Mouse (Mus musculus) midbrain, embryonic 16.5 days (tissue): Measurements from ENCODE around the gene Tent2. TPM values are rescaled to one million over a fixed set of nuclear protein-coding genes. Genes with fewer than 3 reads are reported as not detected.
A peak's percentile ranks its signal among the peaks of the same experiment; 100 is the strongest.

ENCODE experiments used
- ATAC-seq: fragments of 200-750 bp; cut with Nextera tagmentation; 2 replicates; pipeline ENCODE4 v1.8.0; 2017; ENCODE audit warnings: moderate TSS enrichment
- H3K27ac ChIP-seq: fragments of 300-500 bp; sonication (generic); 2 replicates; pipeline ENCODE4 v1.5.1; 2014; ENCODE audit warnings: mild to moderate bottlenecking, low read length, mixed read lengths
- H3K27me3 ChIP-seq: fragments of 300-500 bp; sonication (generic); 2 replicates; pipeline ENCODE4 v1.6.1; 2014; ENCODE audit warnings: low read depth, low read length, mixed read lengths; ENCODE audit not compliant: control insufficient read depth, insufficient read depth
- H3K36me3 ChIP-seq: fragments of 300-500 bp; sonication (generic); 2 replicates; pipeline ENCODE4 v1.6.1; 2014; ENCODE audit warnings: mild to moderate bottlenecking, low read length, moderate library complexity, mixed read lengths; ENCODE audit not compliant: control insufficient read depth, insufficient read depth
- H3K4me1 ChIP-seq: fragments of 300-500 bp; sonication (generic); 2 replicates; pipeline ENCODE4 v1.6.1; 2014; ENCODE audit warnings: mild to moderate bottlenecking, low read length, mixed read lengths; ENCODE audit not compliant: control insufficient read depth, insufficient read depth
- H3K4me2 ChIP-seq: fragments of 300-500 bp; sonication (generic); 2 replicates; pipeline ENCODE4 v1.6.1; 2014; ENCODE audit warnings: mild to moderate bottlenecking, low read length, mixed read lengths
- H3K4me3 ChIP-seq: fragments of 300-500 bp; sonication (generic); 2 replicates; pipeline ENCODE4 v1.5.1; 2014; ENCODE audit warnings: low read depth, mild to moderate bottlenecking, low read length, moderate library complexity, mixed read lengths
- H3K9ac ChIP-seq: fragments of 300-500 bp; sonication (generic); 2 replicates; pipeline ENCODE4 v1.6.1; 2014; ENCODE audit warnings: low read depth, low read length, mixed read lengths
- H3K9me3 ChIP-seq: fragments of 300-500 bp; sonication (generic); replicated peaks from 2 replicates; pipeline ENCODE4 v1.6.1; 2014; ENCODE audit warnings: mild to moderate bottlenecking, low read length, mixed read lengths; ENCODE audit not compliant: control insufficient read depth, poor library complexity, severe bottlenecking
- whole genome bisulfite sequencing: fragments of 180-500 bp; shearing (Covaris S2); extraction: QIAGEN DNeasy Blood & Tissue Kit; methylation state at CpG from one replicate; pipeline ENCODE4 v1.1.7; 2014; 5-methylcytosine and 5-hydroxymethylcytosine counted together
- polyA plus RNA-seq: library from polyadenylated mRNA; unstranded; fragments of >200 nt; fragmentation: Nextera tagmentation; extraction: Ambion mirVana; gene quantifications from 2 replicates; pipeline ENCODE4 v1.2.1, GENCODE M21; 2015

Tent2 gene
- polyA plus RNA-seq, 1 experiment from 2014 or later, result 32.9 TPM

DNA sequence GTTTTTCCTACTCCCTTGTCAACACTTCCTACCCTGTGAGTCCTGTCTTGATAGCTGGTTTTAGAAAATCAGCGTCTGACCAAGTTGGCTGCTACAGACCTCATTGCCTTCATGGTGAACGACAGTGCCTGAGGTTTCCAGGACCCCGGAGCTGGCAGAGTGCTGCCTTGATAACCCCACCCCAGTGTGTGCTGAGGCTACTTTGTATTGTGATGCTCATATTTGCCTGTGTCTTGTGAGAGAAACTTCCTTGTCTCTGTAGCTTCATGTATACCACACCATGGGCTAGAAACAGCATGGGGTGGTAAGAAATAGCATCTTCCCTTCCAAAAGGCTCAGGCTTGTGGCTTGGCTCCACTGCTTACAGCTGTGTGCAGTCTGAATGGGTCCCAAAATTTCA lies 61.5 kb downstream of the Tent2 start:
- Histone ChIP-seq H3K9ac (no peak overlapping the region), H3K27ac (no peak overlapping the region), H3K4me1 (no peaks in the 10 kb centered on the region), H3K27me3 (no peaks in the 10 kb centered on the region), H3K4me3 (no peak overlapping the region), H3K36me3 (no peaks in the 10 kb centered on the region), H3K4me2 (no peak overlapping the region), H3K9me3 (no peaks in the 10 kb centered on the region)
- no peak for ATAC-seq
- WGBS, result 94% methylated on average over 3 of the region's 3 CpGs

DNA sequence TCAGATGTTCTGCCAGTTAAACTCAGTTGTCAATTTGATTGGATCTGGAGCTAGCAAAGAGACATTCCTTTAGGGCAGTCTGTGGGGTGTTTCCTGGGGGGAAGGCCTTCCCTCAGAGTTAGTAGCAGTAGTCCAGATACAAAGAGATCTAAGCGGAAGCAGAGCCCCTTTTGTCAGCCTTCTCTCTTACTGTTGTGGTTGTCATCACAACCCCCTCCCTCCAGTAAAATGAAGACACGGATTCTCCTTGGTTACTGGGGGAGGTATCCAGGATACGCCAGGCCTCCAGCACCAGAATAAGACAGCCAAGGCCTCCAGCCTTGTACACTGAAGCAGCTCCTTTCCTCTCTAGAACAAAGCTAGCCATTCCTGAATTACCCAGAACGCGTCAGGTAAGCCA lies 63.2 kb downstream of the Tent2 start:
- H3K4me2 ChIP-seq, result no peak overlapping the region
- H3K36me3 ChIP-seq, result no peaks in the 10 kb centered on the region
- H3K9me3 ChIP-seq, result no peaks in the 10 kb centered on the region
- 39% methylated on average over 5 of the region's 5 CpGs for WGBS
- no peaks in the 10 kb centered on the region for H3K27me3 ChIP-seq
- H3K4me1 ChIP-seq, result no peaks in the 10 kb centered on the region
- no peak overlapping the region for H3K27ac ChIP-seq
- peak; percentile 67; the same call in 1 of the 2 replicates for ATAC-seq
- no peak overlapping the region for H3K9ac ChIP-seq
- H3K4me3 ChIP-seq, result no peak overlapping the region

DNA sequence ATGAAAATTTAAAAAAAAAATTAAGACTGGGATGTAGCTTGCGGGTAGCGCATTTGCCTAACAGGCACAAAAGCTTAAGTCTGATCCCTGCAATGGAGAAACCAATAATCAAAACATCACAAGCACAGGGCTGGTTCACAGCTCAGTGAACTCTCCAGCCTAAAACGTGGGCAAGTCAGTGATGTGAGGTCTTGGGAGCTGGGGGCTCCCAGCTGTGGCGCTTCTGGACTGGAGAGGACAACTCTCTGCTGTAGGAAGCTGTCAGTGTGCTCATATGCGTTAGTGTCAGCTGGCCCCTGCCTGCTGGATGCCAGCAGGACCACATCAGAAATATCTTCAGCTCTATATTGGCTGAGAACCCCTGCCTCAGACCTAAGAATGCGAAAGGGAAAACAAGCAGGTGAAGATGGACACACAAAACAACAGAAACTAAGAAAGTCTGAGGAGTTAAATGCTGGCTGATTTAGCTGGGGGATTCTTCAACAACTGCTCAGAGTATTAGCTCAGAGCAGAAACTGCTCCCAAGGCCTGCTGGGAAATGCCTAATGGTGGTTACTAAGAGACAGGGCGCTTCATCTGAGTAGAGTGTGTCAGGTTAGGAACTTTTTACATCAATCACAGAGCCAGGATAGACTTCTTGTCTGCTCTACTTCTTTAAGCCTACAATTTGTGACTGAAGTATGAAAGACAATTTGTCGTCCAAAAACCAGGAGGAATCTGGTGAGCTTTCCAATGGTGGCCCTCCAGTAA lies 63.9 kb downstream of the Tent2 start:
- Histone ChIP-seq H3K4me2 (no peak overlapping the region), H3K9me3 (no peaks in the 10 kb centered on the region), H3K27me3 (no peaks in the 10 kb centered on the region), H3K9ac (no peak overlapping the region), H3K36me3 (no peaks in the 10 kb centered on the region), H3K27ac (peak overlapping the region; percentile 18), H3K4me3 (no peak overlapping the region), H3K4me1 (no peaks in the 10 kb centered on the region)
- WGBS, result 63% methylated on average over 8 of the region's 8 CpGs
- ATAC-seq, result 0 out of 2 replicates have a peak, but pooled peaks have one; percentile 58

DNA sequence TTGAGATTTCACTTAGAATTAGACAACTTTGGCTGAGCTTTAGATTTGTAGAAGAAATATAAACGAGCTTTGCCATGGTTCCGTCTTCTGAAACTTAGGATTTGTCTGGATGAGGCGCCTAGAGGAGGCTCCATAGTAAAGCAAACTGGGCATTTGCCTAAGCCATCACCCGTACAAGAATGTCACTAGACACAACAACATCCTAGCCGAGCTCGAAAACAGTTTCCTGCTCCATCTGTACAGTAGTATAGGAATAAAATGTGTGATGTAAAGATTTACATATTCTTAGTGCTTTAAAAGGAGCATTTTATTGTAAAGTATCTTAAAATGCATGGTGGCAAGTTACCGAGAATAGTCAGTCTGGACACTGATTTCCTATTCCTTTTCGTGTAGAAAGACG lies 69.9 kb downstream of the Tent2 start:
- H3K9ac ChIP-seq, result no peak overlapping the region
- no peaks in the 10 kb centered on the region for H3K4me1 ChIP-seq
- H3K9me3 ChIP-seq, result no peaks in the 10 kb centered on the region
- no peak overlapping the region for H3K27ac ChIP-seq
- no peaks in the 10 kb centered on the region for H3K27me3 ChIP-seq
- H3K36me3 ChIP-seq, result no peaks in the 10 kb centered on the region
- no peak for ATAC-seq
- H3K4me3 ChIP-seq, result no peak overlapping the region
- 92% methylated on average over 9 of the region's 9 CpGs for WGBS
- no peak overlapping the region for H3K4me2 ChIP-seq

DNA sequence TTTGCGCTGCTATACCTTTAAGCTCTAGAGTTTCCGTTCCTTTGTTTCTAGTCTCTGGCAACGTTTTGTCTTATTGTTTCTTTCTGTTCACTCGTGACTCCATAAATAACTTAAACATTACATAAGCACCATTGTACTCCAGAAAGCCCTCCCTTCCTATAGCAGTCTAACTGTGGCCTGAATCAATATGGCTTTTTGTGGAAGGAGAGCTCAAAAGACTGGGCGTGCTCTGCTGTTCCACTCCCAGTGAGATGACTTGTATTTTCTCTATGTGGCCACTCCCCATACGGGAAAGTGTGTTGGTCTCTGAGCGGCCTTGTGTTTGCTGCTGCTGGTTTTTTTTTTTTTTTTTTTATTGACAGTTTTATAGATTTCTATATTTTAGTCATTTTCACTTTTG lies 74.9 kb downstream of the Tent2 start:
- Histone ChIP-seq H3K9me3 (no peaks in the 10 kb centered on the region), H3K4me3 (no peak overlapping the region), H3K4me2 (no peak overlapping the region), H3K36me3 (no peaks in the 10 kb centered on the region), H3K27me3 (no peaks in the 10 kb centered on the region), H3K4me1 (no peaks in the 10 kb centered on the region), H3K9ac (no peak overlapping the region), H3K27ac (no peak overlapping the region)
- no peak for ATAC-seq
- WGBS, result 79% methylated on average over 7 of the region's 7 CpGs

DNA sequence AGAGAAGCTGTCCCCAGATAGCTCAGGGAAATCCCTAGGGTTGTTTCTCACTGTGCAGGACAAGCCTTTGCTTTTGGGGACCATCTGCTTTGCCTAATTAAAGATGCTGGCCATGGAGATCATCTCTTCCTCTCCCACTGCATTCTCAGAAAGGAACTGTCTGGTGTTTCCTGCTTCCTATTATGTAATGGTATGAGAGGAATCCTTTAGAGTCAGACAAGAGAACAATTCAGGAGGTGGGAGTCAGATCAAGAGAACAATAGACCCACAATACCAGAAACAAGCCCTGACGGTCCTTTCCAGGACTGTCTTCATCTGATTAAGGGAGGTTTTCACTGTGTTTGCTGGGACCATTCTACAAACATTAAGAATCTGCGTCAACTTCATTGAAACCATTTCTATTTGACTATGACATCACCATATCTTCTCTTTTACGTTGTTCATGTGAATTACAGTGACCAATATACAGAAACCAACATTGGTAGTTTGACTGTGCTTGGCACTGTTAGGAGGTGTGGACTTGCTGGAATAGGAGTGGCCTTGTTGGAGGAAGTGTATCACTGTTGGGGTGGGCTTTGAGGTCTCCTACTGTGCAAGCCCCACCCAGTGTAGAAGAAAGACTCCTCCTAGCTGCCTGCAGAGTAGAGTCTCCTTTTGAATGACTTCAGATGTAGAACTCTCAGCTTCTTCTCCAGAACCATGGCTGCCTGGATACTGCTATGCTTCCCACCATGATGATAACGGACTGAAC lies 89.7 kb downstream of the Tent2 start:
- Histone ChIP-seq H3K4me3 (no peak overlapping the region), H3K27me3 (no peaks in the 10 kb centered on the region), H3K4me1 (no peaks in the 10 kb centered on the region), H3K36me3 (no peaks in the 10 kb centered on the region), H3K27ac (no peak overlapping the region), H3K9ac (no peak overlapping the region), H3K4me2 (no peak overlapping the region), H3K9me3 (no peaks in the 10 kb centered on the region)
- WGBS, result 62% methylated on average over 4 of the region's 4 CpGs
- ATAC-seq, result no peak

DNA sequence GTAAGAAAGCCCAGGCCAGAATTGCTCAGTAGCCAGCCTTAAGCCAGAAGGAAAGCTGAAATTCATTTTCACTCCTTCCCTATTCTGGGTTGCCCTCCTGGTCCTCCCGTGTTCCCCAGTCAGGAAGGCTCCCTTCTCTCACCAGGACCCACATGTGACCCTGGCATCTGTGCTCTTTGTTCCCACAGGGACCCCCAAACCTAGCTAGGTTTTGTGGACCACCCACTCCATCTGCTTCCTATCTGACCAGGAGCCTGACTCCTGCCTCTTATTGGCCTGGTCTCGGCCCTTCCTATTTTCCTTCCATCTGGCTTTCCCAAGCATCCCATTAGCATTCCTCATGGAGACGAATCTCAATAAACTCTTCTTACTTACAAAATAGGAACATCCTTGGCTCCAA lies 93.6 kb downstream of the Tent2 start:
- H3K9ac ChIP-seq, result no peak overlapping the region
- ATAC-seq, result no peak
- WGBS, result 85% methylated on average over 3 of the region's 3 CpGs
- H3K27ac ChIP-seq, result no peak overlapping the region
- H3K4me1 ChIP-seq, result no peaks in the 10 kb centered on the region
- no peak overlapping the region for H3K4me2 ChIP-seq
- no peaks in the 10 kb centered on the region for H3K27me3 ChIP-seq
- H3K9me3 ChIP-seq, result no peaks in the 10 kb centered on the region
- H3K4me3 ChIP-seq, result no peak overlapping the region
- no peaks in the 10 kb centered on the region for H3K36me3 ChIP-seq

- Histone ChIP-seq H3K27ac (no peak overlapping the region), H3K9ac (no peak overlapping the region), H3K4me3 (no peak overlapping the region), H3K9me3 (no peaks in the 10 kb centered on the region), H3K4me2 (no peak overlapping the region), H3K27me3 (no peaks in the 10 kb centered on the region), H3K4me1 (no peaks in the 10 kb centered on the region), H3K36me3 (no peaks in the 10 kb centered on the region)
- 92% methylated on average over 6 of the region's 6 CpGs for WGBS
- ATAC-seq, result no peak
Observed at GRCm38 (mm10) chr13:93096643-93097042, 95.5 kb downstream of the Tent2 start.
